Mouse (Mus musculus) adrenal gland, adult 18-20 months (tissue): ENCODE results near the gene Shb. TPM values are rescaled to one million over a fixed set of nuclear protein-coding genes. Genes with fewer than 3 reads are reported as not detected.
A peak's percentile ranks its signal among the peaks of the same experiment; 100 is the strongest.

Experiments
- DNase-seq, 2 experiments: peaks; one replicate each; pipeline ENCODE4 v3.0.0; 2021 to 2022; ENCODE audit warnings: low spot score in 2 of 2
- total RNA-seq, 2 experiments: library from RNA; stranded (reverse); gene quantifications; 1 replicate in 1 of 2; 2 replicates in 1 of 2; pipeline ENCODE4 v1.2.3; 2021

The Shb gene
- total RNA-seq, 2 experiments from 2014 or later, result 75.3 to 151 TPM

DNA sequence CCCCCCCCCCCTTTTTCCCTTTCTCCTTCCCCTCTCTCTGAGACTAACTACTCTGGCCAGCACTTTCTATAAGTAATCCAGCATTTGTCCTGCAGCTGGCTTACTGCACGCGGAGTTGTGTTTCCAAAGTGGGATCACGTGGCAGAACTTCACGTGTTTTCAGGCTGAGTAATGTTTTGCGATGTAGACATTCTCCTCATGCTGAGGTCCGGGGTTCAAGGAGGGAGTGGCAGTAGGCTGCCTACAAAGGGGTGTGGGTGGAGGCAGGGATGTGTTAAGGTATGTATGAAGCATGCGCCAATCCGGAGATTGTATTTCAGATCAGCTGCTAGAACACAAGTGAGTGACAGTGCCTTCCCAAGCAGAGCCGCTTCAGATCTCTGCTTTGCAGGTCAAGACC is 72.9 kb downstream of the Shb start:
- DNase-seq, result no peak

DNA sequence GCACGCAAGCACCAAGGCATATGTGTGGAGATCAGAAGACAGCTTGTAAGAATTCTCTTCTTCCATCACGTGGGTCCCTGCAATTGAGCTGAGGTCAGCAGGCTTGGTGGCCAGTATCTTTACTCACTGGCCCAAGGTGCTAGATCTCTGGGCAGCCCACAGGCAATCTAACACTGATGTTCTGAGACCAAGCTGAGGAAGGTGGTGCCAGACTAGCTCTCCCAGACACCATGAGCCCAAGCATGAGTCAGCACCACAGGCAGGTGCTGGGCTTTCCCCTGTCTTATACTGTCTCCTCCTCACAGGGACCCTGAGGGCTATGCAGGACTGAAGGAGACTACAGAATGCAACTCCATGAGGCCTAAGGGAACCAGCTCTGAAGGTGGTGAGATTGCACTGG is 74.7 kb downstream of the Shb start:
- DNase-seq, result no peak

DNA sequence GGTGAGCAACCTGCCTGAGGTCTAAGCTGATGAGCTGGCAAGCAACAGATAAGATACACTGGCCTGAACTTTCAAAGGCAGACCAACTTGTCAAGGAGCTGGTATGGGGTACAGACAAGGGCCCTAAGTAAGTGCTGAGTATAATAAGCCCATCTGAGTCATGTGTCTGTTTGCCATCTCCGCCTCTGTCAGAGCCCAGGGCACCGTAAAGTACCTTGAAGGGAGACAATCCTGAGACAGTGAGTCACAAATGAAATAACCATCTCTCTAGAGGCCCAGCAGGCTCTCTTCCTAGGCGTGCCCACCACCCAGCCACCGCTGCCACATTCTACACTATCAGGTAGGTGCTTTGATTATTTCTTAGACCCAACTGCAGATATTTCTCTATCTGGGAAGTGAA is 77.3 kb downstream of the Shb start:
- DNase-seq, result no peak

DNA sequence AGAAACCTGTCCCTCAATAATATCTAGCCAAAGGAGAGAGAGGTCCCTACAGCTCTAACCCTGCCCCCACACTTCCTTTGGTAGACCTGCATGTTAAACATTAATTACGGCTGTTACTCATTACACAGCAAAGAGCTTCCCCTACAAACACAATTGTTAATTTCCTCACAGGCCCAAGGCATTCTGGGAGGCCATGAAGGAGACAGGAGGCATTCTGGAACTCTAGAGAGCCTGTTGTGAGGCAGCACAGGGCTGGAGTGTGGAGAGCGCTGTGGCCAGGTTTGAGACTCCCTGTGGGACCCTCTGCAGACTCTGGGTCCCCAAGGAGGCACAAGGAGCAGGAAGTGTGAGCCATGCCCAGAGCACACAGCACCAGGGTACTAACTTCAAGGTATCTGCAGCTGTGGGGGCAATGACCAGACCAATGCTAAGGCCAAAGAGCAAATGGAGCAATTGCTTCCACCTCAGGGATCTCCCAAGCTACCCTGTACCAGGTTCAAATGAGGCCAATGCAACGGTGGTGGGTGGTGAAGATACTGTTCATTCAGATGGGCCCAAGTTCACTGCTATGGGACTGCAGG is 78.9 kb downstream of the Shb start:
- DNase-seq, result no peak

DNA sequence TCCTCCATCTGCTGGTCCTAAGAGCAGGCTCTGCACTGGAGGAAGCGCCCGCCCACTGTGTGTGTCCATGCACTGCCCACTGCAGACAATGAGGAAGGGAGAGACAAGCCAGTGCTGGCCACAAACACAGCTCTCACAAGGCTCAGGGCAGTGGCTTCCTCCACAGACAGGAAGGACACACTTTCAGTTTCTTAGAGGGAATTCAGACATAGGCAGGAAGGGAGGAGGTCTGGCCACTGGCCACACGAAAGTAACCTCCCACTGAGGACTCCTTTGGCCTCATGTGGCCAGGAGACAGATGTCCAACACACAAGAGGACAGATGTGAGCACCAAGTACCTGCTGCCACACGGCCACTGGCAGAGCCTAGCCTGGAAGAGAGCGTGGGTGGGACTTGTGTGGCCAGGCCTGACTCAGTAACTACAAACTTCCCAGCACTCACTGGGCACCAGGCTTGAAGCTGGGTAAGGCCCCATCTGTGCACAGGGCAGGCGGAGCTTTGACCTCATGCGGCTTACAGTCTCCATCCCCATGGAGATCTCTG is 79.6 kb downstream of the Shb start:
- peak in 1 of 2 experiments; percentile 42 for DNase-seq

DNA sequence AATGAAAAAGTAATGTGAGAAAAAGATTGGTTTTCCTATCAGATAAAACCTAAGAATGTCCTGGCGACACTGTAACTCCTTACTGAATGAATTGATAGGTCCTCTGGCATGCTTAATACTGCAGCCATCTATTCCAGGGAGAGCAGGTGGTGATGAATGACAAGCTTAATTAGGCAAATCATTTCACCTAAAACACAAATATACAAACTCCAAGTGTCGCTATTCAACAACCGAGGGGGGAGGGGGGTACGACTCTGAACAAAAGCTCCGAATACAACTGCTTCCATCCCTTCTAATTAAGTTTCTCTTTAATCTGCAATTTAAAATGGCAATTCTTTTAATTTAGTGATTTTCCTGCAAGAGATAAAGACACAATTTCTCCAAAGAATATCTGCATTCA is 83.3 kb downstream of the Shb start:
- no peak for DNase-seq

DNA sequence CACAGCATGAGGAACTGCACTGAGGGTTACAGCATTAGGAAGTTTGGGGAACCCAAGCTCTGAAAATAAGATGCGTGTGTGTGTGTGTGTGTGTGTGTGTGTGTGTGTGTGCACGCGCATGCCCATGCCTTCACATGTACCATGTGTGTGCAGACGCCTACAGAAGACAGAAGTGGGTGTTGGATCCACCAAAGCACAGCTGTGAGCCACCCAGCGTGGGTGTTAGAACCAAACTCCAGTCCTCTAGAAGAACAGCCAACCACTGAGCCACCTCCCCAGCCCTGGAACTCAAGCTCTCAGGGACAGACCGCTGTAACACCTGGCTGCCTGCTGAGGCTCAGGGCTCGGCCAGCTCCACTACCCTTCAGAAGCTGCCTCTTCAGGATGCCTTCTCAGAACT is 83.8 kb downstream of the Shb start:
- no peak for DNase-seq

DNA sequence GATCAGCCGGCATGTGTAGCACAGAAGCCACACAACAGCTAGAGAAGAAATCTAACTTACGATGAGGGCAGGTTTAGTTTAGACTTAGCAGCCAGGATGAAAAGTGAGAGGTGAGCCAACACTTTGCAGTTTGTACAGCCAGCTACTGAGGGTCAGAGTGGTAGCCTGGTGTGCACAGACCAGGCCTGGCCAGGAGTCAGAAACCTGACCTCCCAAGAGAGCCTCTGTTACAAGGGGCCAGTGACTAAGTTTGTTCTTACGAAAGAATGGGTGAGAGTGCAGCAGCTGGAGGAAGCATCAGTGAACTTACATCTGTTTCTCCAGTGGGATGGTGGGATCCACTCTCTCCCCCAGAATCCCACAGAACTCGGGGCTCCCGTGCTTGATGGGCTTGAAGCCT is 85.1 kb downstream of the Shb start:
- DNase-seq, result no peak

DNA sequence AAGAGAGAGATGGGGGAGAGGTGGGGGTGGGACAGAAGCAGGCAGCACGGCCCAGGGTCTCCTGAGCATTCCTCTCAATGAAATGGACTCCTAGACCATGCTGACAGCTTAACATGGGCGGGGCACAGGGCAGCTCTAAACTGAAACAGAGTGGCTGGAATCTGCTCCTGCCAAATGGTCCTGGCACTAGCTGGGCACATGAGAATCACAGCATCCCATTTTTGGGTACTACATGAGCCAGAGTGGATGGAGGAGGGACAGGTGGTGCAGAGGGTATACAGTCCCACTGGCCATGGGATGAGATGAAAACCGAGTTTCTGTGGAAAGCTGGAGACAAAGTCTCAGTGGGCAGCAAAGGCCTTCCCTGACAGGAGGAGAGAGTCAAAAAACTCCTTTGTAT is 87.0 kb downstream of the Shb start:
- no peak for DNase-seq

DNA sequence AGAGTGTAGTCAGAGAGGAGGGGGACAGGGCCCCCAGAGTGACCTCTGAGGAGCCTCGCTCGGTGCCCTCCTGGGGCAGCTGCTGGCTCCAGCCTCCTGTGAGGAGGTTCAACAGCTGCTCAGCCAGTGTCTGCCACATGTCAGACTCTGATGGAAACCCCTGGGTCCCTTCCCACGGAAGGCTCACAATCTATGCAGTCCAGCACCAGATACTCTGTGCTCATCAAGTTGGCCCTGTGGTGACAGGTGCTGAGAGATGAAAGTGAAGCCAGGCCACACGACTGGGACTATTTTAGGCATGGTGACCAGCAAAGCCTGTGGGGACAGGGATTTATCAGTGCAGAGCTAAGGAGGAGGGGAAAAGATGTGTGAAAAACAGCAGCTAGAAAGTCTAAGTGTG is 87.5 kb downstream of the Shb start:
- no peak for DNase-seq

DNA sequence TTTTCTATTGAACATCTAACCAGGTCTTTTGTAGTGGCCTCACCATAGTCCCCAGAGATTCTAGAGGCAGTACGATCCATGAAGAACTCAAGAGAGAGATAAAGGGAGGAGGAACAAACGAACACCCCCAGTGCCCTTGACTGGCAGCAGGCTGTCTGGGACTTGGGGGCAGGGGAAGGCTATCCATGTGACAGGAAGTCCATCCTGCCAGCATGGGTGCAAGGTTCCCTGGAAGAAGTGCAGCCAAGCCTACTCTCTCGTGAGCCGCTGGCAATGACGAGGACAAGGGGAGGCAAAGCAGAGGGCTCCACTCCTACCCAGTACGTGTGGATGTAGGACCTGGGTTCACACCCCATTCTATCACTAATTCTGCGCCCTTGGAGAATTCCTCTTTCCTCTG is 88.6 kb downstream of the Shb start:
- DNase-seq, result no peak

DNA sequence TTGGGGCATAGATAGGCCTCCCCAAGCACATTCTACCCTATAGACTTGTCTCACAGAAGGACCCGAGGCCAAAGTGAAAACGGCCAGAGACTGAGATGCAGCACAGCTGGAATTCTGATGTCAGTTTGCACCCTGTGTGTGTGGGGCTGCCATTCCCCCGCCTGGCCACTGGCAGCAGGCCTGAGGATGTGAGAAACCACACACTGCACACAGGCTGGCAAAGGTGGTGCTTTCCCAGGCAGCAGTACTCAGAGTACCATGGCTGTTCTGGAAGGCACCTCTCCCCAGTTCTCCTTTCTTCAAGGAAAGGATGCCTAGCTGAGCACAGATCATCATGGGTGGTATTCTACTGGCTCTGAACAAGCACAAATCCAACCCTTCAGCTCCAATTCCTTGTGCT is 90.0 kb downstream of the Shb start:
- no peak for DNase-seq

DNA sequence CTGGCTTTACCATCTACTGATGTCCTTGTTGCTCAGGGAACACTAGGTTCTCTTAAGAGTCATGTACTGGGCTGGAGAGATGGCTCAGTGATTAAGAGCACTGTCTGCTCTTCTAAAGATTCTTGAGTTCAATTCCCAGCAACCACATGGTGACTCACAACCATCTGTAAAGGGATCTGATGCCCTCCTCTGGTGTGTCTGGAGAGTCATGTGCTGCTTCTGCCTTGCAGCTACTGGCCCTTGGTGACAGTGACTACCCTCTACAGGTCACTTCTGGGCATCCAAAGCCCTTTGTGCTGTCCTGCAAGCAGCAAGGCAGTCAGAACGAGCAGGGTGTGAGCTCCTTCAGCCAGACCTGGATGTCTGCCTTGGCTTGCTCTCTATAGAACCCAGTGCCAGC is 90.5 kb downstream of the Shb start:
- no peak for DNase-seq

DNA sequence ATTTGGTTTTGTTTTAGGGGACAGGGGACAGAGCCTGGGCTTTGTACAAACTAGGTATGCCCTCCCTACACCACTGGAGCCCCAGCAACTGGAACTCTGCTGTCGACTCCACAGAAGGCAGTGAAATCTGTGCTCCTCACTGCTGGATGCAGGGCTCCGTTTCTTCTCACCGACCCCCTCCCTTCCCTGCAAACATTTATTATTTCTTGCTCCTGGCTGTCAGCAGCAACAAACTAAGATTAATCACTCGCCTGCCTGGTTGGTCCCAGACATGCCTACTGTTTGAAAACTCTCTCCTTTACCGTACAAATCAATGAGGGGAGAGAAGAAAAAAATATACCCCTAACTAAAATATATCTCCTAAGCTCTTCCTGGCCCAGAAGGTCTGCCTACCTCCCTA is 93.0 kb downstream of the Shb start:
- DNase-seq, result no peak

DNA sequence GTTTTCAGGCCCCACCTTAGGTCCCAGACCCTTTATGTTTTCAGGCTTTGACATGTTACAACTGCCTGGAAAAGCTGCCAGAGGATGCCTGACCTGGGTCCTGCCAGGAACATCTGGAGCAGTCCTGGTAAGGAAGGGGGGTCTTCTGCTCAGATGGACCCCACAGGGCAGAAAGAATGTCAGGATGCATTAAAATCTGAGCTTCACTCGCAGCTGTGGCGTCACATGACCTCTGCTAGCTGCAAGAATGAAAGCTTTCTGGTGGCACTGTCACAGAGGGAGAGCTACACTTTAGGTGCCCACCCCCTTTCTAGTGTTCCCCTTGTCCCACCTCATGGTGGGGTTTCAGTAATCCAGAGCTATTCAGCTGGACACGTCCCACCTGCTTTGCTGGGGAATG is 95.3 kb downstream of the Shb start:
- no peak for DNase-seq

DNA sequence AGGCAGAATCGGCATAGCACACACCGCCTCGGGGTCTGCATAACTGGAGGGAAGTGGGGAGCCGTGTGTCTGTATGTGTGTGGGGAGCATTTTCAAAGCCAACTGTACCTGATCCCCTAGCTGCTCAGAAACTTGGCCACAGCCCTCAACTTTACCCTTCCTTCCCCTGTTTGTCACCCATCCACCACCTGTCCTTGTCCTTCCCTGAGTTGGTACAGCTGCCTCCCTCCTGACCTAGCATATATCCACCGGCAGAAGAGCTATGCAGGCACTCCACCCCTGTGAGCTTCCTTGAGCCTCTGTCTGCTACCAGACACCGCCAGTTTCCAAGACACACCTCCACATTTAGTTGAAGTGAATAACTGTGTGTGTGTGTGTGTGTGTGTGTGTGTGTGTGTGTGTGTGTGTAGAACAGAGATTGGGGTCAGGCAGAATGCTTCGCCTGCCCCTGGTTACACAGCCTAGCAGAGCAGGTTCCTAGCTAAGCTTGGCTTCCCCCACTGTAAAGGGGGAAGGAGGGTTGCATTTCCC is 95.8 kb downstream of the Shb start:
- no peak for DNase-seq

DNA sequence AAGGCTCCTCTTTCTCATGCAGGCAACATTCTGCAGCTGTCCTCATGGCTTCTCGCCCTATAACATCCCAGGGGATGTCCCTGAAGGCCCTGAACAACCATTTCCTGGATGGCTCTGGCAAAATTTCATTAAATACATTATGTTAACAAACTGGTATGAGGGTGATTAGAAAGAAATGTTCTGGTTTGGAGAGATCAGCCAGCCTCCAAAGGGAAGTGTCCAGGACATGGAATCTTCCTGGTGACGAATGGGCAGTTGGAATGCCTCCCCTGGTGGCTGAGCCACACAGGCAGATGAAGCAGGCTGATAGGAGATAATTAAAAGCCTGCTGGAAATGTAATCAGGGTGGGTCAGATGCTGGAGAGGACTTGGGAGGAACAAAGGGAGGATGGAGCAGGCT is 96.4 kb downstream of the Shb start:
- DNase-seq, result no peak

DNA sequence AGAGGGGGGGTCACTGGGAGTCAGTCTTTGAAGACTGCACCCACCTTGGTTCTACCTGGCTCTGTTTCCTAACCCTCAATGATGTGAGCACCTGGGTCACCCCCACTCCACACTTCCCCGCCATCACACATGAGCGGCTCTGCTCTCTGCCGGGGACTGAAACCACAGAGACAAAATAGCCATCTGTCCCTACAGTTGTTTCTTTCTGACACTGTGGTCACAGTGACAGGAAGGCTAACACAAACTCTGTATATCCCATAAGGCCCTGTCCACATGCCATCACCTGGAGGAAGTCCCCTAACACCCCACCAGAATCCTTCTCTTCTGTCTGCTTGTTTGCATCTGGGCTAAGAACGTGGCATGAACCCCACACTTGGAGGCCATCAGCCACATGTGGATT is 97.6 kb downstream of the Shb start:
- DNase-seq, result no peak

DNA sequence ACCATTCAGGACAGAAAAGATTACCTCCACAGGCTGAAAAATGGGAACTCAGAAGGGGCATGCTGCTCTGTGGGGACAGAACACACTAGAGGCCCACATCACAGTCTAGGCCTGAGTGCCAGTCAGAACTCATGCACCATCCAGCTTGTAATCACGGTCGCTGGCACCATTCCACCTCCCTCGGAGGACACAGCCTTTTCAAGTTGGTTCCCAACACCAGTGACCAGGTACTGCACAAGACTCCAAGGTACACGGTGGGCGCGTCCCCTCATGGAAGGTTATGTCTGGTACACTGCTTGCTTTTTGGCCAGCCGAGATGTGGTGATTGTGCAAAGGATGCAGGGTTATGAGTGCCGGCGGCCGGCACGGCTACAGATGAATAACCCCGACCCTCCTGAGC is 98.2 kb downstream of the Shb start:
- DNase-seq, result no peak

DNA sequence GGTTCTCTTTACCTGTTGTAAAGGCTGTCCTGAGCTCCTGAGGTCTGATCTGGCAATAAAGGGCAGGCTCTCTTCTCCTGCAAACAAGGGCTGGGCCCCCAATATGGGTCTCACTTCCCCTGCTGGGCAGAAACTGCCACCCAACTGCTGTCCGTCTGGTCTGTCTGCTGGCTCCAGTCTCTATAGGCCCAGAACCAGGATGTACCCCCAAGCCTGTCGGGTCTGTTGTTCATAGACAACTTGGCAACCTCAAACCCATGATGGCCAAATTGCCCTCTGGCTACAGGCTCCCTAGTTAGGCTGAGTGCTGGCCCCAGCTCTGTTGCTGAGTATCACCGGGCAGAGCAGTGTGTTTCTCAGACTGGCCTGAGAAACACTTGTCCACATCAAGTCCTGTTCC is 100.5 kb downstream of the Shb start:
- DNase-seq, result no peak

DNA sequence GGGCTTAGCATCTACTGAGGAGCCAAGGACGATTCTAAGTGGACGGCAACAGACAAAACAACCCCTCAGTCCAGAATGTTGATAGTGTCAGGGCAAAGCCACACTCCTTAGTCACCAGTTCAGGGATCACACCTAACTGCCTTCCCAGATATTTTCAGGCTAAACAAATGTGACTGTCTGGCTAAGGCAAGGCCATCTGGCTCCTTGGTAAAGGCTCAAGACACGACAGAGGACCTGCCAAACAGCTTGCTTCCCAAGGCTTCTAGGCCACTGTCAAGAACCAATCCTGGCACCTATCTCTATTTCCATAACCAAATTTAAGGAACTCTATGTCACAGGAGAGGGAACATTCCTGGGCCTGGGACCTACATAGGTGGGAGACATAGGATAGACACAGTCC is 101.0 kb downstream of the Shb start:
- DNase-seq, result no peak

DNA sequence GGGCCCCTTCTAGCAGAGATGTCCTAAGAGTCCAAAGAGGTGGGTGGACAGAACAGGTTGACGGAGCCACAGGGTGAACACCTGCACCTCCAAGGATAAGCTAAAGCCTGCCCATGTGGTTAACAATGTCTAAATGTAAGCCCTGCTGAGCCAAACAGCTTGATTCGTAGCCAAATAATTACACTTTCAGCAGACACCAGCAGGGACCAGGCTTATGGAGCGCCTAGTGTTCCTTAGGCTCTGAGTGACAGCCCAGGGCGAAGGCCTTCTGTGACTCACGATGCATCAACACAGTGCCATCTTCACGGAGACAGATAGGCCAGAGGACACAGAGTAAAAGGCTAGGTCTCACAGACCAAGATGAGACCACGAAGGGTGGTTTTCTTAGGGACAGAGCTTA is 102.8 kb downstream of the Shb start:
- DNase-seq, result no peak

DNA sequence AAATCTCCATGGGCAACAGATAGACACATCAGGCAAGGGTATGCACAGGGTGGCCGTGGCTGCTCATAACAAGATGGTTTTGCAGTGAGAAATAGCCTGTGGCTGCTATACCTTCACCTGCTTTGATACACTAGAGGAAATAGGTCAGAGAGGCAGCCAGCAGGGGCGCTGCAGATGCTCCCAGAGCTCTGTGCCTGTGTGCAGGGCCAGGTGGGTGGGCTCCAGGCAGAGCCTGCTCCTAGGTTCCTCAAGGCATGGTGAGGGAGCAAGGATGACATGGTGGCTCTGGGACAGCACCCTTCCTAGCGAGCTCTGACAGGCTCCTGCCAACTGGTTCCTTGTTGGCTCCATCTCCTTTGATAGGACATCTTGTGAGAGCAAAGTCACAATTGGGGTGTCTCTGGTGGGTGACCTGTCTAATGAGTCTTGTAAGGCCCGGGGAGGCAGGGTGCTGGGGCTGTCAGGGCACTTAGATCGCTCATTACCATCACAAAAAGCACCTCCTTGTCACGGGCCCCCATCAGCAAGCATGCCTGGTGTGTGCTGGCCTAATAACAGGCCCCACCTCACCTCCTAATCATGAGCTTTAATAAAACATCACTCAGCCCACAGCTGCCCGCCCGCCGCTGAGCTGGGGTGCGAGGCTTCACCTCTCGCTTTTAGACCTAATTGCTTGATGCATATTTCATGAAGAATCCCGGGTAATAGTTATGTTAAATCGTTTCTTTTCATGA is 105.4 kb downstream of the Shb start:
- no peak for DNase-seq
